Mouse (Mus musculus): ENCODE measurements around the gene Tpst2.

GRCm38 (mm10) chr5:112320936-112321335 is 44.4 kb downstream of the Tpst2 start:
- TF ChIP-seq TAL1 (IDR thresholded peaks at IDR 0.05; ENCODE audit: low read length) (no peak), GATA1 (IDR thresholded peaks at IDR 0.05; ENCODE audit: low read length) (no peak)

Measured in erythroblast, embryonic 14.5 days (primary cell).